Mouse (Mus musculus) midbrain, embryonic 11.5 days (tissue): ENCODE results near the gene Arsg. TPM values are rescaled to one million over a fixed set of nuclear protein-coding genes. Genes with fewer than 3 reads are reported as not detected.

Source experiments
- microRNA-seq: library from miRNA; unstranded; fragments of <30 nt; microRNA quantifications from one replicate; pipeline ENCODE4, GENCODE M21; 2017
- polyA plus RNA-seq: library from polyadenylated mRNA; unstranded; fragments of >200 nt; fragmentation: Nextera tagmentation; extraction: Ambion mirVana; gene quantifications from 2 replicates; pipeline ENCODE4 v1.2.1, GENCODE M21; 2014

Arsg gene
- polyA plus RNA-seq, 1 experiment from 2014 or later = 2.9 TPM

Small RNA genes lying within 50 kb of the gene (microRNA-seq; reads per million reads assigned to microRNA genes)
- gene Gm25540 = not detected

Other genes starting within 250 kb of the Arsg start
- gene Rgs9, start 175.2 kb upstream of the Arsg start, polyA plus RNA-seq = 1.6 and 1.7 TPM in 2 replicates
- gene Gna13, start 110.5 kb upstream of the Arsg start, polyA plus RNA-seq = 19.4 and 20.4 TPM in 2 replicates
- gene 9930022D16Rik, start 59.5 kb upstream of the Arsg start, polyA plus RNA-seq = not detected in 2 replicates
- gene Amz2, start 47.4 kb upstream of the Arsg start, polyA plus RNA-seq = 46.8 and 49.0 TPM in 2 replicates
- gene Slc16a6, start 224 bp downstream of the Arsg start, polyA plus RNA-seq = 3.6 TPM in 2 replicates
- gene Wipi1, start 138.6 kb downstream of the Arsg start, polyA plus RNA-seq = 11.1 and 12.4 TPM in 2 replicates
- 435 and 478 TPM in 2 replicates for gene Prkar1a, start 176.0 kb downstream of the Arsg start, polyA plus RNA-seq
- gene Fam20a, start 248.9 kb downstream of the Arsg start, polyA plus RNA-seq = 1.9 and 2.7 TPM in 2 replicates